Mouse (Mus musculus) bone marrow, adult 2 months (tissue): ENCODE data around the gene Lrrc8d. TPM values are rescaled to one million over a fixed set of nuclear protein-coding genes. Genes with fewer than 3 reads are reported as not detected.

Source experiments
- H3K27ac ChIP-seq: fragments of 200-500 bp; 2 replicates; pipeline ENCODE4 v1.5.1; 2012; ENCODE audit warnings: low read depth, mild to moderate bottlenecking, control low read depth, inconsistent platforms, low read length; ENCODE audit not compliant: control insufficient read depth, poor library complexity, insufficient read depth
- H3K4me1 ChIP-seq: fragments of 200-500 bp; 2 replicates; pipeline ENCODE4 v1.6.1; 2011; ENCODE audit warnings: low read length; ENCODE audit not compliant: control insufficient read depth, insufficient read depth
- H3K4me3 ChIP-seq: fragments of 200-500 bp; replicated peaks from 2 replicates; pipeline ENCODE3; 2011; ENCODE audit warnings: mild to moderate bottlenecking, low read depth, low read length, control low read depth; ENCODE audit not compliant: control insufficient read depth
- CTCF ChIP-seq: fragments of 200-500 bp; IDR thresholded peaks from 2 replicates; pipeline ENCODE4 v1.5.1; 2011; ENCODE audit warnings: low read length, control low read depth; ENCODE audit not compliant: control insufficient read depth, insufficient read depth
- POLR2A ChIP-seq: fragments of 200-500 bp; IDR thresholded peaks from 2 replicates; pipeline ENCODE4 v1.6.1; 2011; ENCODE audit warnings: low read depth, mild to moderate bottlenecking, control low read depth, low read length, borderline replicate concordance; ENCODE audit not compliant: control insufficient read depth
- WGBS: fragments of 180-500 bp; shearing (Covaris S2); methylation state at CpG from one replicate; pipeline ENCODE4 v1.1.7; 2018; 5-methylcytosine and 5-hydroxymethylcytosine counted together
- polyA plus RNA-seq: library from polyadenylated mRNA; stranded (reverse); fragments of >200 nt; gene quantifications from 2 replicates; pipeline ENCODE4 v1.2.4, GENCODE M21; 2011; ENCODE audit warnings: low replicate concordance; ENCODE audit not compliant: missing spikeins, insufficient read depth, insufficient read length

The Lrrc8d gene
- polyA plus RNA-seq, 1 experiment: 20.5 TPM

DNA sequence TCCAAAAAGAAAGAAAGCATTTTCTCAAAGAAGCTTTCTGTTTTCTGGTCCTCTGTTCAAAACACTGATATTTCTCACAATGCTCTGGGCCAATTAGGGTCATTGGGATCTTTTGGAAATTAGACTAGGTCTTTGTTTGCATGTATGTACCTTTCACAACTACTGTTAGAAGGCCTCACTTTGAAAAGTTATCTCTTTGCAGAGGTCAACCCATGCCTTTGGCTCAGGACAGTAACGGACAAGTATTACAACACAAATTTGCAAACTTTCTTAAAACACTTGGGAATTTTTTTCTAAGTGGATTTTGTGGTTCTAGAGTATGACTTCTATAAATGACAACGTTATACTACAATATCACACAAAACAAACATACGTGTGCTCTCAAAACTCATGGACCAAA is 128.3 kb downstream of the Lrrc8d start:
- Histone ChIP-seq H3K4me3 (no peak overlapping the region), H3K4me1 (peaks cover 2% of the 10 kb centered on the region; the same call in 1 of the 2 replicates), H3K27ac (no peak overlapping the region)
- TF ChIP-seq CTCF (no peak), POLR2A (no peak)
- WGBS: 83% methylated on average over 3 of the region's 3 CpGs

DNA sequence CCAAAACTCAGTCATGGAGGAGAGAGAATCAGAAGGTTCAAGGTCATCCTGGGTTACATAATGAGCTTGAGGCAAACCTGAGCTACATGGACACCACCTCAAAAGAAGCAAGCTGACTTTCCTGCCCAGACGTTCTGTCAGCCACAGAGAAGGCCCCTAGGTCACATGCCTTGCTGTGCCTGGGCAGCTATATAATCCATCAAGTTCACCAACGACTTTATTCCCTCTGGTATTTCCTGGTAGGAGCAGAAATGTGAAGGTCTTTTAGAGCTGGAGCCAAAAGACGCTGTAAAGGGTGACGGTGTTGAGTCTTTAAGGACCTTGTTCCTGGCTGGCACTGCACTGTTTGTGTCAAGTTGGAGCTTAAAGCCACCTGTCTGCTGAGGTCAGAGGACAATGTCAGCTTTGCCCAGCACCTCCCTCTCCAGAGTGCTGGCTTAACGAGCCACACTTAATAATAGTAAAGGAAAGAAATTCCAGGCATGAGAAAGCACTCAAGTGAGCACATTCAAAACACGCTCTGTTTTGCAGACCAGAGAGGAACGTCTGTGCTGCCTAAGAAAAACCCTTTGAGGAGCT is 129.3 kb downstream of the Lrrc8d start:
- TF ChIP-seq POLR2A (no peak), CTCF (no peak)
- no peak overlapping the region for H3K27ac ChIP-seq
- no peak overlapping the region for H3K4me3 ChIP-seq
- H3K4me1 ChIP-seq: peaks cover 2% of the 10 kb centered on the region; the same call in 1 of the 2 replicates
- 66% methylated on average over 7 of the region's 7 CpGs for WGBS

DNA sequence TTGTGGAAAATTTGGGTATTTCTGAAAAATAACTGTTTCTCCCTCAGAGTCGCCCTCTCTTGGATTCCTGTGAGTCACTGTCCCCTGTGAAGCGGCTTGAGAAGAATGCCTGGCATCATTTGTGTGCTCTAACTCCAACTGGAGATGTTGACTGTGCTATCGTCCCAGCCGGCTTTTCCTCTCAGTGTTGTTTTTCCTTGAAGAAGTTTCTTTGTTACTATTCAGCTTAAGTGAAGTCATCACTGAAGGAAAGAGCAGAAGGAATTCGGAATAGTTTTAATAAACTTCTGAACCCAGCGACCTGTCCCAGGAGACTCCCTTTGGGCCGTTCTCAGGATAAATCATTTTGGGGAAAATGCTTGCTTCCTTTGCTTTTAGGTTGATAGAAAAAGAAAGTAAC is 132.4 kb downstream of the Lrrc8d start:
- TF ChIP-seq POLR2A (no peak), CTCF (no peak)
- Histone ChIP-seq H3K27ac (no peak overlapping the region), H3K4me1 (no peaks in the 10 kb centered on the region), H3K4me3 (no peak overlapping the region)
- WGBS: 80% methylated on average over 7 of the region's 7 CpGs

- Histone ChIP-seq H3K4me1 (no peaks in the 10 kb centered on the region), H3K4me3 (no peak overlapping the region), H3K27ac (no peak overlapping the region)
- TF ChIP-seq CTCF (no peak), POLR2A (no peak)
- 30% methylated on average over 3 of the region's 3 CpGs for WGBS
Measured at GRCm38 (mm10) chr5:105833923-105834322, 134.2 kb downstream of the Lrrc8d start.

- no peak overlapping the region for H3K27ac ChIP-seq
- no peak for TF ChIP-seq POLR2A
- no peak for TF ChIP-seq CTCF
- no peaks in the 10 kb centered on the region; the same call in 1 of the 2 replicates for H3K4me1 ChIP-seq
- H3K4me3 ChIP-seq: no peak overlapping the region
- 87% methylated on average over 9 of the region's 9 CpGs for WGBS
Measured at GRCm38 (mm10) chr5:105836006-105836405, 136.2 kb downstream of the Lrrc8d start.

- TF ChIP-seq POLR2A (no peak), CTCF (no peak)
- Histone ChIP-seq H3K27ac (no peak overlapping the region), H3K4me3 (no peak overlapping the region), H3K4me1 (no peaks in the 10 kb centered on the region; the same call in 1 of the 2 replicates)
- 55% methylated on average over 13 of the region's 13 CpGs for WGBS
Measured at GRCm38 (mm10) chr5:105839740-105840310, 140.1 kb downstream of the Lrrc8d start.

DNA sequence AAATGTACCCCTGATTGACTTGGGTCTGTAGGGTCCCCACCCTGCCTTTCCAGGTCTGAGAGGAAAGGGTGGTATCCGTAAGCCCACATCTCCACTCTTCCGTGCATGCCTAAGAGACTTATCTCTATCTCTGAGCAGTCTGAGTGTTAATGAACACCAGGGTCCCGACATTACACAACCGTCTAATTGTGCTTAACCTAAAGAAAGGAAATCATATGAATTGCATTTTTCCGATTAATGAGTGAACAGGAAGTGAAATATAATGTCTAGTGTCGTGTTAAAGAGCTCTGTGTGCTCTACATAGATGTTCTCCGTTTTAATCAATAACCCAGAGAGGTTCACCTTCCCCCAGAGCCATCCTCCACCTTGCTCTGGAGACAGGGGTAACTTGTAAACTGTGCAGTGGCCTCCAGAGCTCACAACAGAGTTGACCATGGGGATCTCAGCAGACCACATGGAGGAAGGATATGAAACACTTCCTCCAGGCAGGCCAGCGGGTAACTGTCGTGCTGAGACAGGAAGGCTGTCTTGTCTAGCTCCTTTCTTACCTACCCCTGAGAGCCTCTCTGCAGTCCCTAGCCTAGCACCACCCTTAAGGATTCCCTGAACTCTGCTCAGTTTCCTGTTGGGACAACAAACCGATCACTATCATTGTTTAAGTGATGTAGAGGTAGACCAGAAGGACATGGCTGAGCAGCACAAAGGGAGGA is 144.4 kb downstream of the Lrrc8d start:
- TF ChIP-seq CTCF: no peak
- no peak for TF ChIP-seq POLR2A
- Histone ChIP-seq H3K4me1 (no peaks in the 10 kb centered on the region; the same call in 1 of the 2 replicates), H3K4me3 (no peak overlapping the region), H3K27ac (no peak overlapping the region)
- 12% methylated on average over 10 of the region's 10 CpGs for WGBS

GRCm38 (mm10) chr5:105845041-105845440 is 145.3 kb downstream of the Lrrc8d start:
- no peak for TF ChIP-seq CTCF
- TF ChIP-seq POLR2A: no peak
- WGBS: 78% methylated on average over 2 of the region's 2 CpGs
- no peak overlapping the region for H3K27ac ChIP-seq
- H3K4me1 ChIP-seq: no peaks in the 10 kb centered on the region; the same call in 1 of the 2 replicates
- no peak overlapping the region for H3K4me3 ChIP-seq

- no peak for TF ChIP-seq CTCF
- TF ChIP-seq POLR2A: no peak
- Histone ChIP-seq H3K4me3 (no peak overlapping the region), H3K4me1 (no peaks in the 10 kb centered on the region; the same call in 1 of the 2 replicates), H3K27ac (no peak overlapping the region)
- WGBS: 79% methylated on average over 8 of the region's 8 CpGs
Measured at GRCm38 (mm10) chr5:105847726-105848125, 148.0 kb downstream of the Lrrc8d start.
